Mouse (Mus musculus) cortical plate, adult 2 months (tissue): ENCODE data around the gene Hsd17b14. TPM values are rescaled to one million over a fixed set of nuclear protein-coding genes. Genes with fewer than 3 reads are reported as not detected.

Source experiments
- H3K27ac ChIP-seq: fragments of 200-500 bp; 2 replicates; pipeline ENCODE4 v1.5.1; 2012; ENCODE audit warnings: low read length, control low read depth, inconsistent platforms; ENCODE audit not compliant: insufficient read depth
- H3K4me1 ChIP-seq: fragments of 200-500 bp; 2 replicates; pipeline ENCODE4 v1.6.1; 2011; ENCODE audit warnings: low read length; ENCODE audit not compliant: control insufficient read depth, insufficient read depth
- H3K4me3 ChIP-seq: fragments of 200-500 bp; 2 replicates; pipeline ENCODE4 v1.5.1; 2011; ENCODE audit warnings: mild to moderate bottlenecking, low read length, control low read depth; ENCODE audit not compliant: insufficient read depth
- CTCF ChIP-seq: fragments of 200-500 bp; IDR thresholded peaks from 2 replicates; pipeline ENCODE4 v1.5.1; 2011; ENCODE audit warnings: mild to moderate bottlenecking, control low read depth, low read length; ENCODE audit not compliant: insufficient read depth; ENCODE audit errors: extremely low read depth
- POLR2A ChIP-seq: fragments of 200-500 bp; IDR thresholded peaks from 2 replicates; pipeline ENCODE4 v1.6.1; 2011; ENCODE audit warnings: mild to moderate bottlenecking, low read length, control low read depth; ENCODE audit not compliant: insufficient read depth; ENCODE audit errors: extremely low read depth
- polyA plus RNA-seq: library from polyadenylated mRNA; depleted of rRNA; stranded (reverse); fragments of >200 nt; gene quantifications from 2 replicates; pipeline ENCODE4 v1.2.3, GENCODE M21; 2012

Gene Hsd17b14
- polyA plus RNA-seq, 1 experiment, result 0.54 TPM

GRCm38 (mm10) chr7:45561624-45562520 lies 7.2 kb downstream of the Hsd17b14 start:
- TF ChIP-seq CTCF (no peak), POLR2A (no peak)
- Histone ChIP-seq H3K27ac (no peak overlapping the region), H3K4me3 (no peak overlapping the region), H3K4me1 (no peaks in the 10 kb centered on the region)

- no peak for TF ChIP-seq POLR2A
- no peak for TF ChIP-seq CTCF
- H3K4me1 ChIP-seq, result no peaks in the 10 kb centered on the region; the same call in 1 of the 2 replicates
- H3K27ac ChIP-seq, result no peak overlapping the region
- H3K4me3 ChIP-seq, result no peak overlapping the region
Measured at GRCm38 (mm10) chr7:45564811-45565210, 10.1 kb downstream of the Hsd17b14 start.

- TF ChIP-seq POLR2A (no peak), CTCF (no peak)
- Histone ChIP-seq H3K4me3 (no peak overlapping the region), H3K27ac (no peak overlapping the region), H3K4me1 (no peaks in the 10 kb centered on the region; the same call in 1 of the 2 replicates)
Measured at GRCm38 (mm10) chr7:45565446-45565845, 10.8 kb downstream of the Hsd17b14 start.

GRCm38 (mm10) chr7:45567112-45567779 lies 12.6 kb downstream of the Hsd17b14 start:
- no peak overlapping the region; the same call in 1 of the 2 replicates for H3K4me3 ChIP-seq
- TF ChIP-seq POLR2A (no peak), CTCF (no peak)
- H3K4me1 ChIP-seq, result peaks cover 1% of the 10 kb centered on the region
- H3K27ac ChIP-seq, result peak overlapping the region; percentile 80; the same call in 1 of the 2 replicates

- TF ChIP-seq POLR2A, result no peak
- TF ChIP-seq CTCF, result no peak
- Histone ChIP-seq H3K27ac (peak overlapping the region; percentile 80), H3K4me1 (peaks cover 1% of the 10 kb centered on the region), H3K4me3 (peak overlapping the region; percentile 21)
Measured at GRCm38 (mm10) chr7:45567780-45568516, 13.3 kb downstream of the Hsd17b14 start.

- peak overlapping the region; percentile 21; the same call in 1 of the 2 replicates for H3K4me3 ChIP-seq
- no peak for TF ChIP-seq CTCF
- TF ChIP-seq POLR2A, result no peak
- peaks cover 1% of the 10 kb centered on the region for H3K4me1 ChIP-seq
- peak overlapping the region; percentile 69 for H3K27ac ChIP-seq
Measured at GRCm38 (mm10) chr7:45568601-45569473, 14.1 kb downstream of the Hsd17b14 start.

GRCm38 (mm10) chr7:45570103-45570741 lies 15.5 kb downstream of the Hsd17b14 start, which contains the start of gene Bcat2:
Gene Bcat2 (plus strand): TSS chr7:45570153.
- H3K27ac ChIP-seq, result peak within 1 kb of the TSS; percentile 62
- peaks cover 1% of the 10 kb centered on the region for H3K4me1 ChIP-seq
- H3K4me3 ChIP-seq, result peak within 1 kb of the TSS; percentile 64
- TF ChIP-seq CTCF, result no peak
- peak; percentile 33; the same call in 1 of the 2 replicates for TF ChIP-seq POLR2A

- Histone ChIP-seq H3K4me3 (no peak overlapping the region), H3K4me1 (peaks cover 1% of the 10 kb centered on the region), H3K27ac (no peak overlapping the region)
Measured at GRCm38 (mm10) chr7:45571966-45572365, 17.3 kb downstream of the Hsd17b14 start.

More at GRCm38 (mm10) chr7:45571966-45572365, 17.3 kb downstream of the Hsd17b14 start:
- no peak for TF ChIP-seq CTCF
- no peak for TF ChIP-seq POLR2A
